ENCODE assay signal across 9 mouse cellular contexts in the genomic region with DNA sequence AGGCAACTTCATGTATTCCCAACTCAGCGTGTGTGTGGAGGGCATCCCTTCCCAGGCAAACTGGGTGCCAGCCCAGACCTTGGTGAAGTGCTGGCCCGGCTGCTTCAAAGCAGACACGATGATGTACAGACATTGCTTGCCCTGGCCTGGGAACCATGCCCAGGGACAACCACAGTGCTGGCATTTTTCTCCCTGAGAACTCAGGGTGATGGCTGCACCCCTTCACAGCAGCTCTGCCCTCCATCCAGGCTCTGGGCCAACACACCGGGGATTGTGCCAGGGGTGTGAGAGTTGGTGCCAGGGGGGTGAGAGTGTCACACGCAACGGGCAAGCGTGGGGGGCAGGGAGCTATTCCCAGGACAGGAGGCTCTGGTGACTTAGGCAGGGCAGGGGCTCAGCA. TPM values are rescaled to one million over a fixed set of nuclear protein-coding genes. Genes with fewer than 3 reads are reported as not detected.
DNase-seq lines count a peak whose midpoint lies in the region; ATAC-seq and TF ChIP-seq lines count a peak whose summit lies in the region.
"Had no signal": no experiment of that assay in that cellular context is flagged by ENCODE, and none has a peak within 500 bp of the region (broad histone marks: within the 10 kb centered on the region; RNA-seq: fewer than 3 reads in every experiment).

No protein-coding gene starts in this region.

- no peaks in the 10 kb centered on the region for H3K27me3 ChIP-seq in intestine, embryonic 16.5 days (replicated peaks; ENCODE audit: control insufficient read depth, insufficient read depth, low read length)
- no peaks in the 10 kb centered on the region for H3K27me3 ChIP-seq in intestine, embryonic 15.5 days (replicated peaks)
- no peaks in the 10 kb centered on the region for H3K27me3 ChIP-seq in forebrain, postnatal 0 days (ENCODE audit: insufficient read depth, low read length)
- H3K27me3 ChIP-seq in liver, embryonic 11.5 days (replicated peaks; ENCODE audit: control insufficient read depth, insufficient read depth, low read length): no peaks in the 10 kb centered on the region

- peak; percentile 22; the same call in 1 of the 2 replicates for ATAC-seq in intestine, embryonic 16.5 days
- ATAC-seq in intestine, embryonic 15.5 days: no peak; the same call in 1 of the 2 replicates
- ATAC-seq in forebrain, postnatal 0 days: peak; percentile 89
- ATAC-seq in liver, embryonic 11.5 days (replicated peaks; ENCODE audit: low FRiP score): no peak

- H3K4me2 ChIP-seq in intestine, embryonic 16.5 days (ENCODE audit: low read depth, low read length): no peak overlapping the region
- H3K4me2 ChIP-seq in intestine, embryonic 15.5 days (replicated peaks): no peak overlapping the region
- H3K4me2 ChIP-seq in forebrain, postnatal 0 days (ENCODE audit: low read depth): no peak overlapping the region
- H3K4me2 ChIP-seq in liver, embryonic 11.5 days: no peak overlapping the region

- no peak overlapping the region for H3K4me3 ChIP-seq in intestine, embryonic 16.5 days (ENCODE audit: low read length)
- H3K4me3 ChIP-seq in intestine, embryonic 15.5 days (replicated peaks): no peak overlapping the region
- H3K4me3 ChIP-seq in forebrain, postnatal 0 days (ENCODE audit: low read depth, low read length): no peak overlapping the region
- no peak overlapping the region for H3K4me3 ChIP-seq in liver, embryonic 11.5 days (ENCODE audit: low read depth, low read length)

- DNase-seq in adrenal gland, postnatal 10 days: peak; percentile 93
- DNase-seq in forebrain, postnatal 0 days: peak; percentile 80
- DNase-seq in kidney, postnatal 25 days: peak; percentile 45 to 70
- peak; percentile 26 for DNase-seq in lung, postnatal 36 days
- no peak for DNase-seq in thymus, postnatal 10 days (ENCODE audit: low spot score in 2 of 2)
- DNase-seq in liver, embryonic 11.5 days (ENCODE audit: low spot score): no peak

- WGBS in intestine, embryonic 16.5 days: 71% methylated on average over 7 of the region's 7 CpGs
- 77% methylated on average over 7 of the region's 7 CpGs for WGBS in intestine, embryonic 15.5 days
- WGBS in forebrain, postnatal 0 days: 38% methylated on average over 7 of the region's 7 CpGs
- WGBS in liver, embryonic 11.5 days: 85% methylated on average over 7 of the region's 7 CpGs

- H3K9ac ChIP-seq in intestine, embryonic 16.5 days (ENCODE audit: low read depth, low read length): no peak overlapping the region
- no peak overlapping the region for H3K9ac ChIP-seq in intestine, embryonic 15.5 days
- no peak overlapping the region for H3K9ac ChIP-seq in forebrain, postnatal 0 days
- H3K9ac ChIP-seq in liver, embryonic 11.5 days (ENCODE audit: low read depth, low read length): no peak overlapping the region

- H3K9me3 ChIP-seq in intestine, embryonic 16.5 days (ENCODE audit: control insufficient read depth, low read length): no peaks in the 10 kb centered on the region
- no peaks in the 10 kb centered on the region for H3K9me3 ChIP-seq in intestine, embryonic 15.5 days
- H3K9me3 ChIP-seq in forebrain, postnatal 0 days (ENCODE audit: low read length): no peaks in the 10 kb centered on the region
- H3K9me3 ChIP-seq in liver, embryonic 11.5 days (ENCODE audit: control insufficient read depth, low read length): no peaks in the 10 kb centered on the region

- no peak overlapping the region for H3K27ac ChIP-seq in intestine, embryonic 16.5 days (ENCODE audit: low read length)
- H3K27ac ChIP-seq in intestine, embryonic 15.5 days: no peak overlapping the region
- peak overlapping the region; percentile 45; the same call in 1 of the 2 replicates for H3K27ac ChIP-seq in forebrain, postnatal 0 days (ENCODE audit: low read depth, low read length)
- H3K27ac ChIP-seq in liver, embryonic 11.5 days (ENCODE audit: low read depth, low read length): no peak overlapping the region

- TF ChIP-seq CTCF in forebrain, postnatal 0 days (IDR thresholded peaks at IDR 0.05; ENCODE audit: low read depth): no peak

- no peaks in the 10 kb centered on the region for H3K4me1 ChIP-seq in intestine, embryonic 16.5 days (ENCODE audit: control insufficient read depth, insufficient read depth, low read length)
- H3K4me1 ChIP-seq in intestine, embryonic 15.5 days (replicated peaks): no peaks in the 10 kb centered on the region
- H3K4me1 ChIP-seq in forebrain, postnatal 0 days (ENCODE audit: insufficient read depth): no peaks in the 10 kb centered on the region
- H3K4me1 ChIP-seq in liver, embryonic 11.5 days (replicated peaks; ENCODE audit: control insufficient read depth, insufficient read depth, low read length): peaks cover 3% of the 10 kb centered on the region; the same call in 1 of the 2 replicates

- H3K36me3 ChIP-seq in intestine, embryonic 16.5 days (ENCODE audit: control insufficient read depth, insufficient read depth, low read length): no peaks in the 10 kb centered on the region
- H3K36me3 ChIP-seq in intestine, embryonic 15.5 days: no peaks in the 10 kb centered on the region
- H3K36me3 ChIP-seq in forebrain, postnatal 0 days (ENCODE audit: insufficient read depth): no peaks in the 10 kb centered on the region
- H3K36me3 ChIP-seq in liver, embryonic 11.5 days (ENCODE audit: control insufficient read depth, insufficient read depth, low read length): no peaks in the 10 kb centered on the region

RNA-seq across cellular contexts. Expression of gene 1190005I06Rik, which starts 2.8 kb away (rescaled TPM):
- polyA plus RNA-seq in intestine, embryonic 16.5 days (2015; fragmentation: Nextera tagmentation; extraction: Ambion mirVana): 1.8 and 1.9 TPM in 2 replicates
- polyA plus RNA-seq in intestine, embryonic 15.5 days (2015; fragmentation: Nextera tagmentation; extraction: Ambion mirVana): 1.3 and 2.5 TPM in 2 replicates
- 10 to 100 TPM; 28.3 to 32.8 TPM for total RNA-seq in adrenal gland, postnatal 10 days (2021)
- 18.5 and 25.9 TPM in 2 replicates for total RNA-seq in forebrain, postnatal 0 days (2014; rRNA removed)
- polyA plus RNA-seq in forebrain, postnatal 0 days (2015; fragmentation: Nextera tagmentation; extraction: Ambion mirVana): 21.7 and 22.7 TPM in 2 replicates
- 1.6 and 4.1 TPM in 2 replicates for polyA plus RNA-seq in liver, embryonic 11.5 days (2014; fragmentation: Nextera tagmentation; extraction: Ambion mirVana)

RNA-seq across cellular contexts. Expression of gene Gm27021, which starts 23.2 kb away (rescaled TPM):
- 1.5 TPM in 2 replicates for polyA plus RNA-seq in intestine, embryonic 16.5 days (2015; fragmentation: Nextera tagmentation; extraction: Ambion mirVana)
- 2.0 and 2.2 TPM in 2 replicates for polyA plus RNA-seq in intestine, embryonic 15.5 days (2015; fragmentation: Nextera tagmentation; extraction: Ambion mirVana)
- not detected for total RNA-seq in adrenal gland, postnatal 10 days (2021)
- total RNA-seq in forebrain, postnatal 0 days (2014; rRNA removed): 7.0 and 9.2 TPM in 2 replicates
- polyA plus RNA-seq in forebrain, postnatal 0 days (2015; fragmentation: Nextera tagmentation; extraction: Ambion mirVana): 12.4 and 14.8 TPM in 2 replicates
- 0.69 and 2.4 TPM in 2 replicates for polyA plus RNA-seq in liver, embryonic 11.5 days (2014; fragmentation: Nextera tagmentation; extraction: Ambion mirVana)
- total RNA-seq: gastrocnemius, postnatal 4 days had no signal

RNA-seq across cellular contexts. Expression of gene Cox4i1, which starts 23.4 kb away (rescaled TPM):
- polyA plus RNA-seq in intestine, embryonic 16.5 days (2015; fragmentation: Nextera tagmentation; extraction: Ambion mirVana): 1,710 and 1,737 TPM in 2 replicates
- polyA plus RNA-seq in intestine, embryonic 15.5 days (2015; fragmentation: Nextera tagmentation; extraction: Ambion mirVana): 1,472 and 1,529 TPM in 2 replicates
- 1,000 to 10,000 TPM; 2,747 to 2,903 TPM for total RNA-seq in adrenal gland, postnatal 10 days (2021)
- total RNA-seq in forebrain, postnatal 0 days (2014; rRNA removed): 436 and 703 TPM in 2 replicates
- polyA plus RNA-seq in forebrain, postnatal 0 days (2015; fragmentation: Nextera tagmentation; extraction: Ambion mirVana): 1,351 and 1,499 TPM in 2 replicates
- polyA plus RNA-seq in liver, embryonic 11.5 days (2014; fragmentation: Nextera tagmentation; extraction: Ambion mirVana): 1,052 and 1,118 TPM in 2 replicates

RNA-seq across cellular contexts. Expression of gene Emc8, which starts 23.7 kb away (rescaled TPM):
- polyA plus RNA-seq in intestine, embryonic 16.5 days (2015; fragmentation: Nextera tagmentation; extraction: Ambion mirVana): 214 and 235 TPM in 2 replicates
- 235 and 246 TPM in 2 replicates for polyA plus RNA-seq in intestine, embryonic 15.5 days (2015; fragmentation: Nextera tagmentation; extraction: Ambion mirVana)
- total RNA-seq in adrenal gland, postnatal 10 days (2021): 100 to 1,000 TPM; 113 to 117 TPM
- total RNA-seq in forebrain, postnatal 0 days (2014; rRNA removed): 29.1 and 43.7 TPM in 2 replicates
- 104 and 113 TPM in 2 replicates for polyA plus RNA-seq in forebrain, postnatal 0 days (2015; fragmentation: Nextera tagmentation; extraction: Ambion mirVana)
- 265 and 295 TPM in 2 replicates for polyA plus RNA-seq in liver, embryonic 11.5 days (2014; fragmentation: Nextera tagmentation; extraction: Ambion mirVana)

RNA-seq across cellular contexts. Expression of gene Gins2, which starts 55.6 kb away (rescaled TPM):
- 75.1 and 87.5 TPM in 2 replicates for polyA plus RNA-seq in intestine, embryonic 16.5 days (2015; fragmentation: Nextera tagmentation; extraction: Ambion mirVana)
- 88.4 and 88.8 TPM in 2 replicates for polyA plus RNA-seq in intestine, embryonic 15.5 days (2015; fragmentation: Nextera tagmentation; extraction: Ambion mirVana)
- 10 to 100 TPM; 18.6 to 19.0 TPM for total RNA-seq in adrenal gland, postnatal 10 days (2021)
- total RNA-seq in forebrain, postnatal 0 days (2014; rRNA removed): 2.6 and 5.3 TPM in 2 replicates
- polyA plus RNA-seq in forebrain, postnatal 0 days (2015; fragmentation: Nextera tagmentation; extraction: Ambion mirVana): 9.6 and 10.7 TPM in 2 replicates
- polyA plus RNA-seq in liver, embryonic 11.5 days (2014; fragmentation: Nextera tagmentation; extraction: Ambion mirVana): 125 and 127 TPM in 2 replicates

Comparison
In these comparisons a context has a peak if more than half of its experiments do, and no peak if none do; other contexts are left out.
1. ATAC-seq: peak in intestine, embryonic 16.5 days (single experiment) and forebrain, postnatal 0 days (single experiment); none in intestine, embryonic 15.5 days (single experiment) and liver, embryonic 11.5 days (single experiment).
2. DNase-seq: peak in adrenal gland, postnatal 10 days (single experiment), forebrain, postnatal 0 days (single experiment), kidney, postnatal 25 days (2 of 2) and lung, postnatal 36 days (single experiment); none in thymus, postnatal 10 days (0 of 2) and liver, embryonic 11.5 days (single experiment).